Mouse (Mus musculus) C2C12 (cell line): ENCODE measurements around the gene Slc29a4.

ENCODE experiments used
- CEBPB ChIP-seq: IDR thresholded peaks from one replicate; pipeline ENCODE4 v1.6.1; 2011; ENCODE audit warnings: low read depth, mild to moderate bottlenecking, control low read depth, moderate library complexity
- CTCF ChIP-seq: IDR thresholded peaks from one replicate; pipeline ENCODE4 v1.5.1; 2011; ENCODE audit not compliant: control insufficient read depth, insufficient read depth, insufficient read length
- MAX ChIP-seq: IDR thresholded peaks from one replicate; pipeline ENCODE4 v1.6.1; 2011; ENCODE audit warnings: mild to moderate bottlenecking, control low read depth
- MYOD1 ChIP-seq: IDR thresholded peaks from one replicate; pipeline ENCODE4 v1.6.1; 2011; ENCODE audit warnings: low read depth; ENCODE audit not compliant: control insufficient read depth, insufficient read length
- MYOG ChIP-seq: IDR thresholded peaks from one replicate; pipeline ENCODE4 v1.6.1; 2011; ENCODE audit not compliant: control insufficient read depth, insufficient read length; ENCODE audit errors: extremely low read depth

DNA sequence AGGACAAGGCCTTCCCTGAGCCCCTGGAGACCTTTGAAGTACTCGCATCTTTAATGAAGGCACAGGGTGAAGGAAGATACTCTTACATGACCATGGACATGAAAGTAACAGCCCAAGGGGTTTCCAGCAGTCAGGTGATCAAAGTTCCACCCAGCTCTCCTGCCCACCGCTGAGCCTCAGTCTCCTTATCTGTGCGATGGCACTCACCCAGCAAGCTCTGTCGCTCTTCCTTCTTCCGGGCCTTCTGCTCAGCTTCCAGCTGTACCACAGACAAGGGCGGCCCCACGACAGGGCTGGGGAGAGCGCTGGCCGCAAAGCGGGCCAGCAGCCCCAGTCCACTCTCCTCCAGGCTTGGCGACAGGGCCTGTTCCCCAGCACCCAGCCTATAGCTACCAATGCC lies 57.9 kb downstream of the Slc29a4 start:
- no peak for TF ChIP-seq MYOD1
- no peak for TF ChIP-seq MAX
- no peak for TF ChIP-seq CTCF
- no peak for TF ChIP-seq MYOG
- TF ChIP-seq CEBPB, result no peak
